Mouse (Mus musculus): ENCODE measurements around the gene Slc35b3. TPM values are rescaled to one million over a fixed set of nuclear protein-coding genes. Genes with fewer than 3 reads are reported as not detected.

The Slc35b3 gene
- polyA plus RNA-seq (2015; fragmentation: Nextera tagmentation; extraction: Ambion mirVana) = 44.1 and 45.0 TPM in 2 replicates

GRCm38 (mm10) chr13:38960063-38961050, at the start of gene Slc35b3:
Slc35b3 (minus strand) TSS chr13:38960875.
- ATAC-seq (ENCODE audit: insufficient number of reproducible peaks, insufficient read depth, low FRiP score, low TSS enrichment, low read depth) = peak; percentile 93
- peak within 1 kb of the TSS; percentile 91 for H3K4me3 ChIP-seq
- 1% methylated on average over 65 of the region's 67 CpGs for WGBS

GRCm38 (mm10) chr13:39010280-39010679, 49.6 kb upstream of the Slc35b3 start:
- 79% methylated on average over 4 of the region's 4 CpGs for WGBS
- H3K9me3 ChIP-seq = no peaks in the 10 kb centered on the region
- no peak for ATAC-seq (ENCODE audit: insufficient number of reproducible peaks, insufficient read depth, low FRiP score, low TSS enrichment, low read depth)
- no peak overlapping the region for H3K27ac ChIP-seq
- no peaks in the 10 kb centered on the region for H3K36me3 ChIP-seq
- H3K27me3 ChIP-seq = no peaks in the 10 kb centered on the region
- no peak overlapping the region for H3K9ac ChIP-seq
- H3K4me3 ChIP-seq = no peak overlapping the region
- H3K4me1 ChIP-seq = no peaks in the 10 kb centered on the region
- H3K4me2 ChIP-seq = no peak overlapping the region

More at GRCm38 (mm10) chr13:38960063-38961050, at the start of gene Slc35b3:
- Histone ChIP-seq H3K36me3 (0 out of 2 replicates have a peak, but pooled peaks cover 3% of the 10 kb centered on the region), H3K4me1 (peaks cover 20% of the 10 kb centered on the region), H3K27ac (peak within 1 kb of the TSS; percentile 68), H3K4me2 (peak within 1 kb of the TSS; percentile 72), H3K27me3 (no peaks in the 10 kb centered on the region), H3K9me3 (no peaks in the 10 kb centered on the region), H3K9ac (peak within 1 kb of the TSS; percentile 86)

GRCm38 (mm10) chr13:39003101-39003762, 42.6 kb upstream of the Slc35b3 start:
- H3K27ac ChIP-seq = no peak overlapping the region
- H3K4me1 ChIP-seq = no peaks in the 10 kb centered on the region
- H3K27me3 ChIP-seq = no peaks in the 10 kb centered on the region
- no peak overlapping the region for H3K4me2 ChIP-seq
- no peak overlapping the region for H3K9ac ChIP-seq
- no peaks in the 10 kb centered on the region for H3K9me3 ChIP-seq
- H3K36me3 ChIP-seq = no peaks in the 10 kb centered on the region
- no peak for ATAC-seq (ENCODE audit: insufficient number of reproducible peaks, insufficient read depth, low FRiP score, low TSS enrichment, low read depth)
- no peak overlapping the region for H3K4me3 ChIP-seq

- no peak overlapping the region for H3K9ac ChIP-seq
- no peaks in the 10 kb centered on the region for H3K4me1 ChIP-seq
- H3K27ac ChIP-seq = no peak overlapping the region
- H3K9me3 ChIP-seq = no peaks in the 10 kb centered on the region
- no peaks in the 10 kb centered on the region for H3K27me3 ChIP-seq
- H3K4me3 ChIP-seq = no peak overlapping the region
- H3K4me2 ChIP-seq = no peak overlapping the region
- ATAC-seq (ENCODE audit: insufficient number of reproducible peaks, insufficient read depth, low FRiP score, low TSS enrichment, low read depth) = no peak
- 71% methylated on average over 1 of the region's 1 CpGs for WGBS
- no peaks in the 10 kb centered on the region for H3K36me3 ChIP-seq
Measured at GRCm38 (mm10) chr13:39002424-39002823, 41.7 kb upstream of the Slc35b3 start.

GRCm38 (mm10) chr13:39001434-39001833, 40.8 kb upstream of the Slc35b3 start:
- H3K4me2 ChIP-seq = no peak overlapping the region
- no peak overlapping the region for H3K27ac ChIP-seq
- no peaks in the 10 kb centered on the region for H3K9me3 ChIP-seq
- no peaks in the 10 kb centered on the region for H3K4me1 ChIP-seq
- ATAC-seq (ENCODE audit: insufficient number of reproducible peaks, insufficient read depth, low FRiP score, low TSS enrichment, low read depth) = no peak
- H3K27me3 ChIP-seq = no peaks in the 10 kb centered on the region
- 93% methylated on average over 11 of the region's 11 CpGs for WGBS
- no peak overlapping the region for H3K9ac ChIP-seq
- no peak overlapping the region for H3K4me3 ChIP-seq
- no peaks in the 10 kb centered on the region for H3K36me3 ChIP-seq

GRCm38 (mm10) chr13:38998958-38999357, 38.3 kb upstream of the Slc35b3 start:
- Histone ChIP-seq H3K9me3 (no peaks in the 10 kb centered on the region), H3K4me2 (no peak overlapping the region), H3K36me3 (no peaks in the 10 kb centered on the region), H3K27me3 (no peaks in the 10 kb centered on the region), H3K27ac (no peak overlapping the region), H3K9ac (no peak overlapping the region), H3K4me3 (no peak overlapping the region), H3K4me1 (no peaks in the 10 kb centered on the region)
- 57% methylated on average over 9 of the region's 9 CpGs for WGBS
- no peak for ATAC-seq (ENCODE audit: insufficient number of reproducible peaks, insufficient read depth, low FRiP score, low TSS enrichment, low read depth)

- Histone ChIP-seq H3K4me3 (no peak overlapping the region), H3K36me3 (no peaks in the 10 kb centered on the region), H3K9me3 (no peaks in the 10 kb centered on the region), H3K9ac (no peak overlapping the region), H3K4me2 (no peak overlapping the region), H3K27me3 (no peaks in the 10 kb centered on the region), H3K27ac (no peak overlapping the region), H3K4me1 (no peaks in the 10 kb centered on the region)
- ATAC-seq (ENCODE audit: insufficient number of reproducible peaks, insufficient read depth, low FRiP score, low TSS enrichment, low read depth) = no peak
- 22% methylated on average over 5 of the region's 5 CpGs for WGBS
Measured at GRCm38 (mm10) chr13:38992529-38992928, 31.9 kb upstream of the Slc35b3 start.

GRCm38 (mm10) chr13:38983751-38984150, 23.1 kb upstream of the Slc35b3 start:
- Histone ChIP-seq H3K4me3 (no peak overlapping the region), H3K4me1 (no peaks in the 10 kb centered on the region), H3K9ac (no peak overlapping the region), H3K9me3 (0 out of 2 replicates have a peak, but pooled peaks cover 3% of the 10 kb centered on the region), H3K4me2 (no peak overlapping the region), H3K27ac (no peak overlapping the region), H3K36me3 (no peaks in the 10 kb centered on the region), H3K27me3 (no peaks in the 10 kb centered on the region)
- no peak for ATAC-seq (ENCODE audit: insufficient number of reproducible peaks, insufficient read depth, low FRiP score, low TSS enrichment, low read depth)
- WGBS = 72% methylated on average over 5 of the region's 5 CpGs

- WGBS = 73% methylated on average over 3 of the region's 3 CpGs
- H3K4me2 ChIP-seq = no peak overlapping the region
- H3K4me3 ChIP-seq = no peak overlapping the region
- H3K4me1 ChIP-seq = no peaks in the 10 kb centered on the region
- no peaks in the 10 kb centered on the region for H3K9me3 ChIP-seq
- no peak overlapping the region for H3K9ac ChIP-seq
- no peak for ATAC-seq (ENCODE audit: insufficient number of reproducible peaks, insufficient read depth, low FRiP score, low TSS enrichment, low read depth)
- H3K27me3 ChIP-seq = no peaks in the 10 kb centered on the region
- H3K27ac ChIP-seq = no peak overlapping the region
- no peaks in the 10 kb centered on the region for H3K36me3 ChIP-seq
Measured at GRCm38 (mm10) chr13:38980900-38981299, 20.2 kb upstream of the Slc35b3 start.

GRCm38 (mm10) chr13:38976978-38977377, 16.3 kb upstream of the Slc35b3 start:
- H3K27me3 ChIP-seq = no peaks in the 10 kb centered on the region
- no peak overlapping the region for H3K4me3 ChIP-seq
- H3K36me3 ChIP-seq = no peaks in the 10 kb centered on the region
- H3K4me1 ChIP-seq = no peaks in the 10 kb centered on the region
- H3K4me2 ChIP-seq = no peak overlapping the region
- H3K9ac ChIP-seq = no peak overlapping the region
- WGBS = 85% methylated on average over 6 of the region's 6 CpGs
- no peak overlapping the region for H3K27ac ChIP-seq
- no peak for ATAC-seq (ENCODE audit: insufficient number of reproducible peaks, insufficient read depth, low FRiP score, low TSS enrichment, low read depth)
- H3K9me3 ChIP-seq = no peaks in the 10 kb centered on the region

GRCm38 (mm10) chr13:38975853-38976252, 15.2 kb upstream of the Slc35b3 start:
- no peak for ATAC-seq (ENCODE audit: insufficient number of reproducible peaks, insufficient read depth, low FRiP score, low TSS enrichment, low read depth)
- no peak overlapping the region for H3K4me2 ChIP-seq
- H3K36me3 ChIP-seq = no peaks in the 10 kb centered on the region
- H3K27me3 ChIP-seq = no peaks in the 10 kb centered on the region
- no peak overlapping the region for H3K9ac ChIP-seq
- no peaks in the 10 kb centered on the region for H3K4me1 ChIP-seq
- 92% methylated on average over 5 of the region's 5 CpGs for WGBS
- H3K4me3 ChIP-seq = no peak overlapping the region
- H3K27ac ChIP-seq = no peak overlapping the region
- H3K9me3 ChIP-seq = no peaks in the 10 kb centered on the region
